Mouse (Mus musculus): ENCODE data around the gene Eif4a3. TPM values are rescaled to one million over a fixed set of nuclear protein-coding genes. Genes with fewer than 3 reads are reported as not detected.

Gene Eif4a3
- polyA plus RNA-seq, 1 experiment from 2014 or later: 389 TPM

GRCm38 (mm10) chr11:119322521-119322920, 22.6 kb upstream of the Eif4a3 start:
- 72% methylated on average over 13 of the region's 13 CpGs for WGBS
- Histone ChIP-seq H3K9ac (replicated peaks; ENCODE audit: low read length) (no peak overlapping the region), H3K36me3 (ENCODE audit: insufficient read depth, low read length) (no peaks in the 10 kb centered on the region)

DNA sequence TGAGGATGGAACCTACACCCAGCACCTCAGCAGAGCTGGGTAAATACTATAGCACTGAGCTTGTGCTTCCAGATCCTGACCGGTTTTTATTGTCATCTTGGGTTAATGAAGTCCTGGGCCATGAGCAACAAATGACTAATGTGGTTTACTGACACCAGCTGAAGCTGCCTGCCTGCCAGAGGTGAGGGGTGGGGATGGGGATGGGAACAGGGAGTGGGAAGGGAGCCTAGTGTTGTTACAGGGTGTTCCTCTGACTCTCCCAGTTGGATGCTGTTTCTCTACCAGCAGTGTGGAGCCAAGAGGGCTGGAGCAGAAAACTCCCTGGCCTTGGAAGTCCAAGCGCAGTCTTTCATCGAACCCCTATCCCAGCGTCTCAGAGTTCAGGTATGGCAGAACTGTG, 16.8 kb upstream of the Eif4a3 start:
- H3K36me3 ChIP-seq (ENCODE audit: insufficient read depth, low read length): no peaks in the 10 kb centered on the region
- WGBS: 83% methylated on average over 4 of the region's 4 CpGs
- no peak overlapping the region for H3K9ac ChIP-seq (replicated peaks; ENCODE audit: low read length)
- no peaks in the 10 kb centered on the region; the same call in 1 of the 2 replicates for H3K27me3 ChIP-seq (ENCODE audit: insufficient read depth, low read length)
- no peaks in the 10 kb centered on the region for H3K4me1 ChIP-seq (ENCODE audit: insufficient read depth, low read length)
- no peak overlapping the region for H3K4me3 ChIP-seq (ENCODE audit: low read length)
- no peaks in the 10 kb centered on the region for H3K9me3 ChIP-seq (ENCODE audit: low read length)
- H3K27ac ChIP-seq (ENCODE audit: low read length): no peak overlapping the region
- H3K4me2 ChIP-seq (replicated peaks; ENCODE audit: low read depth, low read length): no peak overlapping the region
- ATAC-seq (ENCODE audit: low FRiP score, low TSS enrichment): no peak

More at GRCm38 (mm10) chr11:119322521-119322920, 22.6 kb upstream of the Eif4a3 start:
- Histone ChIP-seq H3K27me3 (ENCODE audit: insufficient read depth, low read length) (no peaks in the 10 kb centered on the region), H3K4me2 (replicated peaks; ENCODE audit: low read depth, low read length) (no peak overlapping the region), H3K9me3 (ENCODE audit: low read length) (peaks cover 6% of the 10 kb centered on the region; the same call in 1 of the 2 replicates), H3K27ac (ENCODE audit: low read length) (no peak overlapping the region), H3K4me1 (ENCODE audit: insufficient read depth, low read length) (no peaks in the 10 kb centered on the region), H3K4me3 (ENCODE audit: low read length) (no peak overlapping the region)
- ATAC-seq (ENCODE audit: low FRiP score, low TSS enrichment): no peak

DNA sequence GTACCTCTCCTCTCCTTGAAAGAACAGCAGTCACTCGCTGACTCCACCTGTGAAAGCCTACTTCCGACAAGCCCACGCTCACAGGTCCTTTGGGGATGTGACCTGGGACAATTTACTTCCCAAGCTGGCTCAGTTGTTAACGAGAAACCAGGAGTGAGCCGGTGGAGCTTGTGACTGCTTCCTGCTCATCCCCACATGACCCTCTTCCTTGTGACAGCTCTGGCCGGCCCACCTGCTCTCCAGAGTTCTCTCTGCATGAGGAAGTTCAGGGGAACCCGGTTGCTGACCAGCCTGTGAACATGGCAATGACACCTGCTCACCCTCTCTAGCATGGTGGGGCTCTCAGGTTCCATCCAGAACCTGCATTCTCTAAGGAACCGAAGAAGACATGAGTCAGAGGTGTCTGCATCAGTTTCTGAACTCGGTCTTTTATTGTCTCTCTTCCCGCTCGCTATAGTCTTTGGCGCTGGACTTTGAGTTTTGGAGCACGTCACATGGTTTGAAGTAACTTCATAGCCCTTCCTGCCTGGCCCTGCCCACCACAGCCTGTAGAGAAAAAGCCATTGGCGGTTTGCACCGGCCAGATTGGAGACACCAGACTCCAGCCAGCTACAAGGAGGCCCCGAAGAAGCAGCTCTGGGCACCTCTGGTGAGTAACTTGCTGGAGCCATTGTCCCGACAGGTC, 14.5 kb upstream of the Eif4a3 start:
- Histone ChIP-seq H3K4me1 (ENCODE audit: insufficient read depth, low read length) (0 out of 2 replicates have a peak, but pooled peaks cover 3% of the 10 kb centered on the region), H3K27me3 (ENCODE audit: insufficient read depth, low read length) (peaks cover 6% of the 10 kb centered on the region), H3K27ac (ENCODE audit: low read length) (no peak overlapping the region), H3K9ac (replicated peaks; ENCODE audit: low read length) (no peak overlapping the region), H3K36me3 (ENCODE audit: insufficient read depth, low read length) (no peaks in the 10 kb centered on the region), H3K9me3 (ENCODE audit: low read length) (no peaks in the 10 kb centered on the region), H3K4me3 (ENCODE audit: low read length) (no peak overlapping the region), H3K4me2 (replicated peaks; ENCODE audit: low read depth, low read length) (no peak overlapping the region)
- ATAC-seq (ENCODE audit: low FRiP score, low TSS enrichment): 0 out of 2 replicates have a peak, but pooled peaks have one; percentile 57
- 71% methylated on average over 17 of the region's 17 CpGs for WGBS

DNA sequence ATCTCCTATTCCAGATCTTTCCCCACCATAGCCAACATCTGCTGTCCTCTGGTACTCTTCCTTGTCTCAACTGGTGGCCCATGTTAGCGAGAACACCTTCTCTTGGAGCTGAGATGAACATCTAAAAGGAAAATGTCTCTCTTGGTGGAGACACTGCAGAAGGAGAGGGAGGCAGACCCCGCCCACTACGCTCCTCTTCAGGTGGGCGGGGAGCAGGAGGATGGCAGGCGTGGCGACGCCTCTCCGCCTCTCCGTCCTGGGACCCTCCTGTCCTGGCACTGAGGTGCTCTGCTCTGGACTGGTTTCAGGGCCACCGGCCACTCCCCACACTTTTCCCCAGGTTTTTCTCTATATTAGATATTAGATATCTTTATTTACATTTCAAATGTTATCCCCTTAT, 10.7 kb upstream of the Eif4a3 start:
- Histone ChIP-seq H3K36me3 (ENCODE audit: insufficient read depth, low read length) (no peaks in the 10 kb centered on the region), H3K27ac (ENCODE audit: low read length) (no peak overlapping the region), H3K4me1 (ENCODE audit: insufficient read depth, low read length) (0 out of 2 replicates have a peak, but pooled peaks cover 9% of the 10 kb centered on the region), H3K4me3 (ENCODE audit: low read length) (no peak overlapping the region), H3K9me3 (ENCODE audit: low read length) (no peaks in the 10 kb centered on the region), H3K4me2 (replicated peaks; ENCODE audit: low read depth, low read length) (no peak overlapping the region), H3K27me3 (ENCODE audit: insufficient read depth, low read length) (peaks cover 6% of the 10 kb centered on the region), H3K9ac (replicated peaks; ENCODE audit: low read length) (no peak overlapping the region)
- WGBS: 11% methylated on average over 10 of the region's 10 CpGs
- ATAC-seq (ENCODE audit: low FRiP score, low TSS enrichment): no peak

DNA sequence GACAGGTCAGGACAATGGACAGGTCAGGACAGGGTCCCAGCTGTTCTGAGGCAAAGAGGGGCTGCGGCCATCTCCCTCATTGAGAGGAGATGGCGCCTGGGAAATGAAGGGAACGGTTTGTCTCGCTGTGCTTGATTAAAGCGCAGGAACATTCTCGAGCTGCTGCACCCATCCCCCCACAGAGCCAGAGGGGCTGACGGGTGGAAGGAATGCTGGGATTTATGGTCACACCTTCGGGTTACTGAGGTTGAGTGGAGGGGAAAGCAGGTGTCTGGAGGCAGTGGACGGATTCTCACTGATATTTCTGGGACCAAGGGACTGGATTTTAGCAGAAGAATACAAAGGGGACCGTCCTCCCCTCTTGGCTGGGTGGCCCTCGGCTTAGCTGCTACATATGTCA, 8.0 kb upstream of the Eif4a3 start:
- Histone ChIP-seq H3K9me3 (ENCODE audit: low read length) (no peaks in the 10 kb centered on the region), H3K27me3 (ENCODE audit: insufficient read depth, low read length) (peaks cover 6% of the 10 kb centered on the region)
- WGBS: 17% methylated on average over 11 of the region's 11 CpGs

GRCm38 (mm10) chr11:119307658-119307867, 7.7 kb upstream of the Eif4a3 start, which contains the start of gene Card14:
Card14 (plus strand) TSS chr11:119307768.
- Histone ChIP-seq H3K9ac (replicated peaks; ENCODE audit: low read length) (no peak within 1 kb of the TSS), H3K4me3 (ENCODE audit: low read length) (no peak within 1 kb of the TSS), H3K27me3 (ENCODE audit: insufficient read depth, low read length) (peaks cover 6% of the 10 kb centered on the region), H3K27ac (ENCODE audit: low read length) (no peak within 1 kb of the TSS), H3K36me3 (ENCODE audit: insufficient read depth, low read length) (no peaks in the 10 kb centered on the region), H3K4me2 (replicated peaks; ENCODE audit: low read depth, low read length) (no peak within 1 kb of the TSS), H3K4me1 (ENCODE audit: insufficient read depth, low read length) (0 out of 2 replicates have a peak, but pooled peaks cover 9% of the 10 kb centered on the region), H3K9me3 (ENCODE audit: low read length) (no peaks in the 10 kb centered on the region)
- no peak for ATAC-seq (ENCODE audit: low FRiP score, low TSS enrichment)
- WGBS: 40% methylated on average over 1 of the region's 1 CpGs

More for the DNA sequence above, 8.0 kb upstream of the Eif4a3 start:
- ATAC-seq (ENCODE audit: low FRiP score, low TSS enrichment): no peak
- H3K4me1 ChIP-seq (ENCODE audit: insufficient read depth, low read length): 0 out of 2 replicates have a peak, but pooled peaks cover 9% of the 10 kb centered on the region
- no peak overlapping the region for H3K27ac ChIP-seq (ENCODE audit: low read length)
- H3K9ac ChIP-seq (replicated peaks; ENCODE audit: low read length): no peak overlapping the region
- H3K4me3 ChIP-seq (ENCODE audit: low read length): no peak overlapping the region
- no peaks in the 10 kb centered on the region for H3K36me3 ChIP-seq (ENCODE audit: insufficient read depth, low read length)
- H3K4me2 ChIP-seq (replicated peaks; ENCODE audit: low read depth, low read length): no peak overlapping the region

- Histone ChIP-seq H3K4me3 (ENCODE audit: low read length) (no peak overlapping the region), H3K9me3 (ENCODE audit: low read length) (no peaks in the 10 kb centered on the region), H3K36me3 (ENCODE audit: insufficient read depth, low read length) (no peaks in the 10 kb centered on the region), H3K4me1 (ENCODE audit: insufficient read depth, low read length) (0 out of 2 replicates have a peak, but pooled peaks cover 9% of the 10 kb centered on the region), H3K27me3 (ENCODE audit: insufficient read depth, low read length) (peaks cover 6% of the 10 kb centered on the region), H3K9ac (replicated peaks; ENCODE audit: low read length) (no peak overlapping the region), H3K27ac (ENCODE audit: low read length) (no peak overlapping the region), H3K4me2 (replicated peaks; ENCODE audit: low read depth, low read length) (no peak overlapping the region)
- 59% methylated on average over 13 of the region's 13 CpGs for WGBS
- no peak for ATAC-seq (ENCODE audit: low FRiP score, low TSS enrichment)
Measured at GRCm38 (mm10) chr11:119306762-119307657, 7.1 kb upstream of the Eif4a3 start.

GRCm38 (mm10) chr11:119304904-119305712, 5.2 kb upstream of the Eif4a3 start:
- 36% methylated on average over 16 of the region's 16 CpGs for WGBS
- Histone ChIP-seq H3K4me1 (ENCODE audit: insufficient read depth, low read length) (0 out of 2 replicates have a peak, but pooled peaks cover 9% of the 10 kb centered on the region), H3K4me2 (replicated peaks; ENCODE audit: low read depth, low read length) (no peak overlapping the region), H3K9me3 (ENCODE audit: low read length) (no peaks in the 10 kb centered on the region), H3K4me3 (ENCODE audit: low read length) (no peak overlapping the region), H3K9ac (replicated peaks; ENCODE audit: low read length) (no peak overlapping the region), H3K27me3 (ENCODE audit: insufficient read depth, low read length) (no peaks in the 10 kb centered on the region), H3K36me3 (ENCODE audit: insufficient read depth, low read length) (no peaks in the 10 kb centered on the region), H3K27ac (ENCODE audit: low read length) (no peak overlapping the region)
- ATAC-seq (ENCODE audit: low FRiP score, low TSS enrichment): peak; percentile 21; the same call in 1 of the 2 replicates

GRCm38 (mm10) chr11:119300986-119301385, 1.1 kb upstream of the Eif4a3 start:
- Histone ChIP-seq H3K9me3 (ENCODE audit: low read length) (no peaks in the 10 kb centered on the region), H3K27ac (ENCODE audit: low read length) (no peak overlapping the region), H3K4me1 (ENCODE audit: insufficient read depth, low read length) (peaks cover 17% of the 10 kb centered on the region), H3K27me3 (ENCODE audit: insufficient read depth, low read length) (no peaks in the 10 kb centered on the region), H3K4me2 (replicated peaks; ENCODE audit: low read depth, low read length) (0 out of 2 replicates have a peak overlapping the region, but pooled peaks have one; percentile 91), H3K36me3 (ENCODE audit: insufficient read depth, low read length) (peaks cover 19% of the 10 kb centered on the region), H3K4me3 (ENCODE audit: low read length) (no peak overlapping the region), H3K9ac (replicated peaks; ENCODE audit: low read length) (no peak overlapping the region)
- 25% methylated on average over 2 of the region's 2 CpGs for WGBS
- no peak for ATAC-seq (ENCODE audit: low FRiP score, low TSS enrichment)

Data from kidney, embryonic 16.5 days (tissue).